Mouse (Mus musculus): ENCODE results near the gene Ppp1r9a.

DNA sequence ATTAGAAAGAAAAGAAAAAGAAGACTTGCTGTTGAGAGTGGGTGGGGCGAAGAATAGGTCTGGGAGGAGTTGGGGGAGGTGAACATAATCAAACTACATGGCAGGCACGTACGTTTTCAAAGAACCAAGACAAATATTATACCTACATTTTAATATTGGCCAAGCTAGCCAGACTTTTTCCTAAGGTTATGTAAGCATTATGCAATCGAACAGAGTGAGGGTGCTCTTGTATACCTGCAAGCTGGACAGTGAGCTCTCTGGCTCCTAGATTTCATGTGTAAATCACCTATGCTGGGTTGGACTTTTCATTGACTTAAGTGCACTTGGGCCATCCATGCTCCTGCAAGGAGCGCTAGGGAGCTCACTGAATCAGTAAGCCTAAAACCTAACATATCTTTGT lies 295.9 kb downstream of the Ppp1r9a start:
- no peak for TF ChIP-seq EP300 (IDR thresholded peaks at IDR 0.05; ENCODE audit: low read depth)
- no peak for TF ChIP-seq CTCF (IDR thresholded peaks at IDR 0.05; ENCODE audit: low read depth)
